Mouse (Mus musculus): ENCODE results near the gene Casp9.

DNA sequence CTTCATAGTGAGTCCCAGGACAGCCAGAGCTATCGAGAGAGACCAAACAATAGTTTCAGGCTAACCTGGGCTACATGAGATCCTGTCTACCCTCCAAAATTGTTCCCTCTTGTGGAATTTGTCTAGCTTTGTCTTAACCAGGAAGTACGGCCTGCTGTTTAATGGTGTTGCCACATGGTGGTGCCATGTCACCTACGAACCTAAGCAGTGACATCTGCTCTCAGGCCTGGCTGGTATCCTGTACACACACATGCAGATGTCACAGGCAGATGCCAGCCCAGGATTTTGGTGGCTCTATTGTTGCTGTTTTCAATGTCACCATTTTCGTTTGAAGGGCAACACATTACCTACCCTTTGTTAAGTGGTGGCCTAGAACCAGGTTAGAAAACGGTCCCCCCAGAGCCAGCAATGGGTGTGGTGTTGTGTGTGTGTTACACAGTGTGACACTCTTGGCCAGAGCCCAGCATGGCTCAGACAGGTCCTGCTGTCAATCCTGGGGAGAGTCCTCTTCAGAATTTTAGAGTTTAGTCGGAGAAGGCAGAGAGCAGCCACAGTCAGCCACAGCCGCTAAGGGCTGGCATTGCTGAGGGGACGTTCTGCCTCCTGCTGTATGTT, 16.5 kb downstream of the Casp9 start:
- no peak for TF ChIP-seq TCF12 (IDR thresholded peaks at IDR 0.05; ENCODE audit: low read depth, low read length)
- TF ChIP-seq MYC (IDR thresholded peaks at IDR 0.05; ENCODE audit: low read depth, low read length), result no peak
- peak; percentile 36 to 76 (median 50); a peak in 5 of 6 replicates for TF ChIP-seq CTCF (IDR thresholded peaks at IDR 0.05 in 2 of 3, conservative IDR thresholded peaks at IDR 0.05 in 1 of 3; ENCODE audit: control insufficient read depth in 1 of 3, insufficient read depth in 1 of 3, low read depth in 2 of 3, low read length in 3 of 3, poor library complexity in 1 of 3, severe bottlenecking in 1 of 3)
- TF ChIP-seq MXI1 (IDR thresholded peaks at IDR 0.05; ENCODE audit: low read depth, low read length), result no peak
- peak; percentile 63 for TF ChIP-seq SMC3 (IDR thresholded peaks at IDR 0.05; ENCODE audit: low read depth, low read length)
- no peak for TF ChIP-seq EP300 (IDR thresholded peaks at IDR 0.05; ENCODE audit: low read depth in 1 of 2, low read length in 2 of 2)
- no peak for TF ChIP-seq POLR2AphosphoS5 (IDR thresholded peaks at IDR 0.05; ENCODE audit: borderline replicate concordance, low read depth, low read length)
- TF ChIP-seq MAX (IDR thresholded peaks at IDR 0.05; ENCODE audit: low read length), result no peak
- TF ChIP-seq POLR2A (IDR thresholded peaks at IDR 0.05; ENCODE audit: control insufficient read depth in 1 of 2, insufficient read depth in 1 of 2, low read depth in 1 of 2, low read length in 2 of 2, poor library complexity in 1 of 2), result no peak
- no peak for TF ChIP-seq CHD2 (IDR thresholded peaks at IDR 0.05; ENCODE audit: low read length)
